Mouse (Mus musculus): Measurements from ENCODE around the gene Sc5d. TPM values are rescaled to one million over a fixed set of nuclear protein-coding genes. Genes with fewer than 3 reads are reported as not detected.

Sc5d gene
- polyA plus RNA-seq, 1 experiment from 2014 or later = 58.3 TPM

GRCm38 (mm10) chr9:42260481-42260880, 3.6 kb downstream of the Sc5d start:
- DNase-seq (ENCODE audit: low spot score) = no peak

- peak; percentile 32 for DNase-seq (ENCODE audit: low spot score)
Measured at GRCm38 (mm10) chr9:42249112-42249511, 14.9 kb downstream of the Sc5d start.

GRCm38 (mm10) chr9:42246688-42247087, 17.4 kb downstream of the Sc5d start:
- peak; percentile 6 for DNase-seq (ENCODE audit: low spot score)

- no peak for DNase-seq (ENCODE audit: low spot score)
Measured at GRCm38 (mm10) chr9:42244173-42244572, 19.9 kb downstream of the Sc5d start.

- DNase-seq (ENCODE audit: low spot score) = no peak
Measured at GRCm38 (mm10) chr9:42241021-42241420, 23.0 kb downstream of the Sc5d start.

GRCm38 (mm10) chr9:42240583-42240992, 23.5 kb downstream of the Sc5d start:
- peak; percentile 56 for DNase-seq (ENCODE audit: low spot score)

- peak; percentile 14 for DNase-seq (ENCODE audit: low spot score)
Measured at GRCm38 (mm10) chr9:42238827-42239226, 25.2 kb downstream of the Sc5d start.

- no peak for DNase-seq (ENCODE audit: low spot score)
Measured at GRCm38 (mm10) chr9:42231116-42231515, 32.9 kb downstream of the Sc5d start.

GRCm38 (mm10) chr9:42230333-42230732, 33.7 kb downstream of the Sc5d start:
- DNase-seq (ENCODE audit: low spot score) = no peak

GRCm38 (mm10) chr9:42229465-42230110, 34.5 kb downstream of the Sc5d start:
- DNase-seq (ENCODE audit: low spot score) = no peak

GRCm38 (mm10) chr9:42227804-42228203, 36.3 kb downstream of the Sc5d start:
- DNase-seq (ENCODE audit: low spot score) = no peak

GRCm38 (mm10) chr9:42219001-42219660, 44.9 kb downstream of the Sc5d start:
- DNase-seq (ENCODE audit: low spot score) = no peak

GRCm38 (mm10) chr9:42217685-42218084, 46.4 kb downstream of the Sc5d start:
- no peak for DNase-seq (ENCODE audit: low spot score)

GRCm38 (mm10) chr9:42214116-42214515, 49.9 kb downstream of the Sc5d start:
- no peak for DNase-seq (ENCODE audit: low spot score)

GRCm38 (mm10) chr9:42213142-42213541, 50.9 kb downstream of the Sc5d start:
- no peak for DNase-seq (ENCODE audit: low spot score)

GRCm38 (mm10) chr9:42209666-42210065, 54.4 kb downstream of the Sc5d start:
- no peak for DNase-seq (ENCODE audit: low spot score)

- peak; percentile 41 for DNase-seq (ENCODE audit: low spot score)
Measured at GRCm38 (mm10) chr9:42208463-42208862, 55.6 kb downstream of the Sc5d start.

GRCm38 (mm10) chr9:42206750-42207149, 57.3 kb downstream of the Sc5d start:
- DNase-seq (ENCODE audit: low spot score) = no peak

- DNase-seq (ENCODE audit: low spot score) = no peak
Measured at GRCm38 (mm10) chr9:42202271-42202670, 61.8 kb downstream of the Sc5d start.

Data from thymus, postnatal 0 days (tissue).